Mouse (Mus musculus): ENCODE results near the gene Ebf1. TPM values are rescaled to one million over a fixed set of nuclear protein-coding genes. Genes with fewer than 3 reads are reported as not detected.

Ebf1 gene
- polyA plus RNA-seq, 1 experiment from 2014 or later, result 5.0 TPM

GRCm38 (mm10) chr11:44925806-44926525 lies 308.8 kb downstream of the Ebf1 start:
- Histone ChIP-seq H3K27ac (ENCODE audit: low read depth) (no peak overlapping the region), H3K4me2 (ENCODE audit: low read depth, low read length) (no peak overlapping the region), H3K4me1 (ENCODE audit: insufficient read depth) (no peaks in the 10 kb centered on the region; the same call in 1 of the 2 replicates), H3K27me3 (ENCODE audit: insufficient read depth, low read length) (no peaks in the 10 kb centered on the region), H3K4me3 (ENCODE audit: low read depth, low read length) (no peak overlapping the region), H3K9me3 (ENCODE audit: low read length) (no peaks in the 10 kb centered on the region), H3K9ac (replicated peaks) (no peak overlapping the region), H3K36me3 (replicated peaks; ENCODE audit: insufficient read depth, low read length) (no peaks in the 10 kb centered on the region)
- 77% methylated on average over 12 of the region's 12 CpGs for WGBS (ENCODE audit: insufficient replicate concordance)
- DNase-seq, result no peak
- ATAC-seq, result no peak
- TF ChIP-seq CTCF (IDR thresholded peaks at IDR 0.05; ENCODE audit: low read depth), result no peak
- TF ChIP-seq EP300 (IDR thresholded peaks at IDR 0.05; ENCODE audit: low read depth), result no peak

GRCm38 (mm10) chr11:44928403-44928802 lies 311.3 kb downstream of the Ebf1 start:
- DNase-seq, result no peak

DNA sequence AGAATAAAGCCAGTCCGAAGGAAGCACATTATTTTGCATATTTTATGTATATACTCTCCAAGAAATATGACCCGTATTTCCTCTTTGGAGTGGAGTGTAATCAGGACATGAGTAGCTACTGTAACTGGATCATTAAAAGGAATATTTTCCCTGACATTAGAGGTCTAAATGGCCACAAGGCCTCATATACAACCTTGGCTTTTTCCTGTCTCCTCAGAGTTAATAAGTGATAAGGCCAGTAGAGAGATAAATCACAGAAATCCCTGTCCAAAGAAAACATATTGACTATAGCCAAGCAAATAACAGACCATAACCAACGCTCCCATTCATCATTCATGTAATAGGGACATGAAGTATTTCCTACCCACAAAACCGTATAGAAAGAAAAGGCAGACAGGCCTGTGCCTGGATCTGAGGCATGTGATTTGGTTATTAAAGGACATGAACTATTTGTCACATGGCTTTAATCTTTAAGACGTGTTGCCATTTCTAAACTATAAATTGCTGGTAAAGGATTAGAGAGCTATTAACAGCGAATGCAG lies 315.9 kb downstream of the Ebf1 start:
- 68% methylated on average over 6 of the region's 6 CpGs for whole genome bisulfite sequencing (ENCODE audit: insufficient replicate concordance)
- DNase-seq, result no peak

More at GRCm38 (mm10) chr11:44928403-44928802, 311.3 kb downstream of the Ebf1 start:
- Histone ChIP-seq H3K4me3 (ENCODE audit: low read depth, low read length) (no peak overlapping the region), H3K9me3 (ENCODE audit: low read length) (no peaks in the 10 kb centered on the region), H3K9ac (replicated peaks) (no peak overlapping the region), H3K4me2 (ENCODE audit: low read depth, low read length) (no peak overlapping the region), H3K27ac (ENCODE audit: low read depth) (no peak overlapping the region), H3K27me3 (ENCODE audit: insufficient read depth, low read length) (no peaks in the 10 kb centered on the region), H3K4me1 (ENCODE audit: insufficient read depth) (no peaks in the 10 kb centered on the region; the same call in 1 of the 2 replicates), H3K36me3 (replicated peaks; ENCODE audit: insufficient read depth, low read length) (no peaks in the 10 kb centered on the region)
- 39% methylated on average over 6 of the region's 6 CpGs for WGBS (ENCODE audit: insufficient replicate concordance)
- ATAC-seq, result no peak
- TF ChIP-seq EP300 (IDR thresholded peaks at IDR 0.05; ENCODE audit: low read depth) (no peak), CTCF (IDR thresholded peaks at IDR 0.05; ENCODE audit: low read depth) (no peak)

DNA sequence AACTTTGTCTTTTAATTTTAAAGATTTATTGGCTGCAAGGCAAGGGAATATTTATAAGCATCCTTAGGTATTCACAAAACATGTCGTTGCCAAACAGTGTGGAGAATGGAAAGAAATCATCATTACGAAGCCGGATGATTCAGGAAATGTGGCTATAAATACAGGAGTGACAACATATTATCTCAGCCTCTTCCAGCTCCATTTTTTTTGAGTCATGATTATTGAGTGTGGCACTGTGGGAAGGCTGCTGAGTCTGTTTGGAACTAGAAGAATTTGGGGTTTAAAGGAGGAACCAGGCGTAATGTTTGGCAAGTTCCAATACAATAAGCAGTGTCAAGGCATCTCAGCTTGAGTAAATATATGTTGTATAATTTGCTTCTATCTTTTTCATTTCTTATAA lies 326.7 kb downstream of the Ebf1 start:
- H3K9me3 ChIP-seq (ENCODE audit: low read length), result no peaks in the 10 kb centered on the region
- ATAC-seq (no peak), DNase-seq (no peak)
- 83% methylated on average over 4 of the region's 4 CpGs for WGBS (ENCODE audit: insufficient replicate concordance)
- no peak overlapping the region for H3K27ac ChIP-seq (ENCODE audit: low read depth)
- no peak overlapping the region for H3K9ac ChIP-seq (replicated peaks)
- H3K36me3 ChIP-seq (replicated peaks; ENCODE audit: insufficient read depth, low read length), result no peaks in the 10 kb centered on the region
- no peaks in the 10 kb centered on the region for H3K27me3 ChIP-seq (ENCODE audit: insufficient read depth, low read length)
- H3K4me2 ChIP-seq (ENCODE audit: low read depth, low read length), result no peak overlapping the region
- no peak overlapping the region for H3K4me3 ChIP-seq (ENCODE audit: low read depth, low read length)
- no peaks in the 10 kb centered on the region for H3K4me1 ChIP-seq (ENCODE audit: insufficient read depth)
- TF ChIP-seq EP300 (IDR thresholded peaks at IDR 0.05; ENCODE audit: low read depth), result no peak
- TF ChIP-seq CTCF (IDR thresholded peaks at IDR 0.05; ENCODE audit: low read depth), result no peak

More for the DNA sequence above, 315.9 kb downstream of the Ebf1 start:
- no peaks in the 10 kb centered on the region for H3K27me3 ChIP-seq (ENCODE audit: insufficient read depth, low read length)
- no peaks in the 10 kb centered on the region for H3K9me3 ChIP-seq (ENCODE audit: low read length)
- no peak overlapping the region for H3K27ac ChIP-seq (ENCODE audit: low read depth)
- no peaks in the 10 kb centered on the region for H3K36me3 ChIP-seq (replicated peaks; ENCODE audit: insufficient read depth, low read length)
- ATAC-seq, result no peak
- no peak overlapping the region for H3K4me3 ChIP-seq (ENCODE audit: low read depth, low read length)
- no peak overlapping the region for H3K4me2 ChIP-seq (ENCODE audit: low read depth, low read length)
- no peak overlapping the region for H3K9ac ChIP-seq (replicated peaks)
- H3K4me1 ChIP-seq (ENCODE audit: insufficient read depth), result no peaks in the 10 kb centered on the region
- TF ChIP-seq EP300 (IDR thresholded peaks at IDR 0.05; ENCODE audit: low read depth) (no peak), CTCF (IDR thresholded peaks at IDR 0.05; ENCODE audit: low read depth) (no peak)

- DNase-seq (no peak), ATAC-seq (no peak)
- H3K27ac ChIP-seq (ENCODE audit: low read depth), result no peak overlapping the region
- TF ChIP-seq EP300 (IDR thresholded peaks at IDR 0.05; ENCODE audit: low read depth) (no peak), CTCF (IDR thresholded peaks at IDR 0.05; ENCODE audit: low read depth) (no peak)
- H3K9ac ChIP-seq (replicated peaks), result no peak overlapping the region
- H3K4me2 ChIP-seq (ENCODE audit: low read depth, low read length), result no peak overlapping the region
- H3K9me3 ChIP-seq (ENCODE audit: low read length), result no peaks in the 10 kb centered on the region
- H3K27me3 ChIP-seq (ENCODE audit: insufficient read depth, low read length), result no peaks in the 10 kb centered on the region
- no peaks in the 10 kb centered on the region for H3K36me3 ChIP-seq (replicated peaks; ENCODE audit: insufficient read depth, low read length)
- WGBS (ENCODE audit: insufficient replicate concordance), result 79% methylated on average over 2 of the region's 2 CpGs
- H3K4me1 ChIP-seq (ENCODE audit: insufficient read depth), result no peaks in the 10 kb centered on the region
- no peak overlapping the region for H3K4me3 ChIP-seq (ENCODE audit: low read depth, low read length)
Observed at GRCm38 (mm10) chr11:44944401-44944800, 327.3 kb downstream of the Ebf1 start.

DNA sequence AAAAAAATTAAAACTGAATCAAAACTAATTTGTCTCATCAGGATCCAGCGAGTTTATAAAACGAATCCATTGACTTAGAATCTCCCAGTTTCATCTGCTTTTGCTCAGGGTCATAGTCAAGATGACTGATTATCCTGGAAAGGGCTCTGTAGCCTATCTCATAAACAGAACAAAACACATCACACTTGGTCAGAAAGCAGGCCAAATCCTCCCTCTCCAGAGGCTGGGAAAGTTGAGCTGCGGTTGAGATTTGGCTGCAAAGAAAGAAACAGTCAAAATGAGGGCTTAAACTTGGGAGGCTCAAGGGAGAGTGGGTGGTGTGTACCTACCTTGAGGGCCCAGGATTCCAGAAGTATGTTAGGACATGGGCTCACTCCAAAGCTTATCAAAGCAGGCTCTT lies 329.5 kb downstream of the Ebf1 start:
- Histone ChIP-seq H3K27ac (ENCODE audit: low read depth) (no peak overlapping the region), H3K4me1 (ENCODE audit: insufficient read depth) (no peaks in the 10 kb centered on the region), H3K9me3 (ENCODE audit: low read length) (no peaks in the 10 kb centered on the region), H3K36me3 (replicated peaks; ENCODE audit: insufficient read depth, low read length) (no peaks in the 10 kb centered on the region), H3K9ac (replicated peaks) (no peak overlapping the region), H3K4me3 (ENCODE audit: low read depth, low read length) (no peak overlapping the region), H3K4me2 (ENCODE audit: low read depth, low read length) (no peak overlapping the region), H3K27me3 (ENCODE audit: insufficient read depth, low read length) (no peaks in the 10 kb centered on the region)
- DNase-seq (no peak), ATAC-seq (no peak)
- TF ChIP-seq CTCF (IDR thresholded peaks at IDR 0.05; ENCODE audit: low read depth), result no peak
- TF ChIP-seq EP300 (IDR thresholded peaks at IDR 0.05; ENCODE audit: low read depth), result no peak
- 79% methylated on average over 3 of the region's 3 CpGs for WGBS (ENCODE audit: insufficient replicate concordance)
